Mouse (Mus musculus): ENCODE measurements at regions not wholly inside any gene's neighbourhood (a gene's known extent, or its start where the extent isn't known, plus 50 kb on each side); places are given as distances from the start of the nearest gene placed in this dataset.

DNA sequence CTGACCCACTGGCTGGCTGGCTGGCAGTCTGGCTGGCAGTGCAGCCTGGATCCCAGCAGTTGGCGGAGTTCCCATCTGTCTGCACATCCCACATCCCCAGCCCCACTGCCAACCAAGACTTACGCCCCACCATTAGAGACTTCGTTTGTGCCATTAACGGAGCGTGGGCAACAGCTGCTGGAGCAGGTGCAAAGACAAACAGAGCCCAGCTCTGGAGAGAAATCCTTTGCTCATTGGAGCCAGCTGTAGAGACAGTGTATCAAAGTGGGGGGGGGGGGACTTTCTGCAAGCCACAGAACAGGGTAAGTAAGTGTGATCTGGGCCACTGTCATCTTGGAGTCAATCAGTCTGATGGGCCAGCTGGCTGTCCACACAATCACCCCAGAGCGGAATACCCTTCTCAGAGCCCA lies 52.3 kb downstream of the Rplp1 start:
- peaks cover 28% of the 10 kb centered on the region for H3K4me1 ChIP-seq
- H3K9me3 ChIP-seq: 0 out of 2 replicates have a peak, but pooled peaks cover 2% of the 10 kb centered on the region
- H3K27me3 ChIP-seq (replicated peaks; ENCODE audit: low read depth, poor library complexity, severe bottlenecking): peaks cover 22% of the 10 kb centered on the region
- WGBS: 92% methylated on average over 6 of the region's 6 CpGs
- H3K4me3 ChIP-seq: no peak overlapping the region
- no peak for DNase-seq (ENCODE audit: low spot score)
- no peak overlapping the region for H3K27ac ChIP-seq (replicated peaks)
- no peaks in the 10 kb centered on the region for H3K36me3 ChIP-seq (replicated peaks)

DNA sequence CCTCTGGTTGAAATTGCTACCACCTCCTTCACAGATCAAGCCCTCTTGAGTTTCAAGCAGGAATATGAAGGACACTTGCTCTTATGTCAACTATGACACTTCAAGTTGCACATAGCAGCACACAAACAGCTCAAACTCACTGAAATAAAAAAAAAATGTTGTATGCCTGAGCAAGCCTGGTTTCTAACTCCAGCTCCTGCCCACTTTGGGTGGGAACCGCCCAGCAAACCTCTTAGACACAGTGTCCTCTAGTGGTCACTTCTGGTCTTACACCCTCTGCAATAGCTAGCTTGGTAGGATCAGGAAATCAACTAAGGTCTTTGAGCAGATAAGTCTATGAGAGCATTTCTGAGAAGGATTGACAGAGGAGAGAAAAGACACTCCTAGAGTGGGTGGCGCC lies 54.2 kb downstream of the Rplp1 start:
- no peak overlapping the region for H3K27ac ChIP-seq (replicated peaks)
- DNase-seq (ENCODE audit: low spot score): peak; percentile 71
- H3K9me3 ChIP-seq: 0 out of 2 replicates have a peak, but pooled peaks cover 2% of the 10 kb centered on the region
- H3K4me3 ChIP-seq: no peak overlapping the region
- no peaks in the 10 kb centered on the region for H3K36me3 ChIP-seq (replicated peaks)
- WGBS: 21% methylated on average over 2 of the region's 2 CpGs
- H3K27me3 ChIP-seq (replicated peaks; ENCODE audit: low read depth, poor library complexity, severe bottlenecking): peaks cover 30% of the 10 kb centered on the region
- peaks cover 18% of the 10 kb centered on the region for H3K4me1 ChIP-seq

DNA sequence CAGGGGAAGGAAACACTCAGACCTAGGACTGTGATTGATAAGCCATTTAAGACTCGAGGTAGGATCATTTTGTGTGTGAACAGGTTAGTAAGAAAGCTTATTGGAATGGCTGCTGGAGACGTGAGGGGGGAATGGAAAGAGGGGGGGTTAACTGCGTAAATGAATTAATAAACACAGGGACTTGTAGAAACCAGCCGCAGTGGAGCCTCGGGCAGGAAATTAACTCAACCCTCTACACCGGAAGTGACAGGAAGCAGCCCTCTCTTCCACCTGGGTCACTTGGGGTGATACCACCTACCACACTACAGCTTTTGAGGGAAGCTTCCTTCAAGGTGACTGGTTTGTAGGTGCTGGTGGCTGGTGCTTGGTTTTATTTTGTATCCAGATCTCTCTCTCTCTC lies 54.9 kb downstream of the Rplp1 start:
- H3K4me3 ChIP-seq: no peak overlapping the region
- H3K9me3 ChIP-seq: 0 out of 2 replicates have a peak, but pooled peaks cover 2% of the 10 kb centered on the region
- peaks cover 30% of the 10 kb centered on the region for H3K27me3 ChIP-seq (replicated peaks; ENCODE audit: low read depth, poor library complexity, severe bottlenecking)
- 42% methylated on average over 6 of the region's 6 CpGs for WGBS
- no peak for DNase-seq (ENCODE audit: low spot score)
- no peak overlapping the region for H3K27ac ChIP-seq (replicated peaks)
- H3K36me3 ChIP-seq (replicated peaks): no peaks in the 10 kb centered on the region
- peaks cover 13% of the 10 kb centered on the region for H3K4me1 ChIP-seq

DNA sequence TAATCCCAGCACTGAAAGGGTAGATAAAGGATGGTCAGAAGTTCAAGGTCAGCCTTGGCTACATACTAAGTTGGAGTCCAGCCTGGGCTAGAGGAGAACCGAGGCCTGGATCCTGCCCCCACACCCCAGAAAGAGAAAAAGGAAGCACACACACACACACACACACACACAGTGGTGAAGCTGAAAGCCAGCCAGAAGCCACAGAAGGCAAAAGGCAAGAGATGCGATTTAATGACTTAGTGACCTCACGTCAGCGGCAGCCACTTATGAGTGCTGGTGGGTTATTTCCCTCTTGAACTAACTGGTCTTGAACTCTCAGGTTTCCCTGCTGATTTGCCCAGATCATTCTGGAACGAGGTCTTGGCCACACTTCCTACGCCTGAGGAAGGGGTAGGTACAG lies 56.5 kb downstream of the Rplp1 start:
- no peak overlapping the region; the same call in 1 of the 2 replicates for H3K27ac ChIP-seq (replicated peaks)
- peaks cover 30% of the 10 kb centered on the region for H3K27me3 ChIP-seq (replicated peaks; ENCODE audit: low read depth, poor library complexity, severe bottlenecking)
- no peak overlapping the region for H3K4me3 ChIP-seq
- no peak for DNase-seq (ENCODE audit: low spot score)
- H3K9me3 ChIP-seq: no peaks in the 10 kb centered on the region
- H3K4me1 ChIP-seq: peaks cover 18% of the 10 kb centered on the region
- WGBS: 82% methylated on average over 6 of the region's 6 CpGs
- H3K36me3 ChIP-seq (replicated peaks): no peaks in the 10 kb centered on the region

DNA sequence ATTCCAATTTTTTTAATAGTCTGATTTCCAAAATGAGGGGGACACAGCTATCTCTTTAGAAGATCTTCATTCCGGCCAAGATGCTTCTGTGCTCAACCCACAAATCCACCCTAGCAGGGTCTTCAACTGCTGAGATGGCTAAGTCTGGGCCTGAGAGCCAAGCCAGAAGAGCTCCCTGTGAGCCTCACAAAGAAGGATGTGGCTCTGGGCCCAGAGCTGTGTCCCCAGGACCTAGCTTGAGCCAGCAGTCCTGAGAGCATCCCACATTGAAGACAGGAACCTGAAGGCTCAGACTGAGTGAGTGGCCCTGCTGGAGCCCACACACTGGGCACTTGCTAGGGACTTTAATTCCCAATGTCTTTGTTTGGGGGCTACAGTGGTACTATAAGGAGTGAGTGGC lies 57.7 kb downstream of the Rplp1 start:
- Histone ChIP-seq H3K27ac (replicated peaks) (no peak overlapping the region), H3K4me3 (no peak overlapping the region), H3K4me1 (peaks cover 18% of the 10 kb centered on the region), H3K9me3 (no peaks in the 10 kb centered on the region), H3K27me3 (replicated peaks; ENCODE audit: low read depth, poor library complexity, severe bottlenecking) (peaks cover 25% of the 10 kb centered on the region), H3K36me3 (replicated peaks) (no peaks in the 10 kb centered on the region)
- 89% methylated on average over 1 of the region's 1 CpGs for WGBS
- DNase-seq (ENCODE audit: low spot score): no peak

DNA sequence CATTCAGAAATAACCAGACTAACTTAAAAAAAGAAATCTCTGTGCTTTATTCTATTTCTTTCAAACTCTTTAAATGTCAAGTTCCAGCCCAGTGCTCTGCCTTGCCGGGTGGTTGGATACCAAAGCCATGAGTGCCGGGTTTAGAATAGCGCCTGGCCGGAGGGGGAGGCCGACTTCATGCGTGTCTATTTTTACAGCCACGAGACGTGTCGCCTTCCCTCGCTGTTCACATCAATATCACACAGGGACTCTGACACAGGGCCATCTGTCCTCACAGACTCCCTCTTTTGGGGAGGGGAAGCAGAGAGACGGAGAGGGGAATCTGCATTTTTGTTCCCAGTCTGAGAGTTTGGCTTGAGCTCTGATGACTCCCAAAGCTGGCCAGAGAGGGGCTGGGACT lies 58.7 kb downstream of the Rplp1 start:
- no peak for DNase-seq (ENCODE audit: low spot score)
- peaks cover 18% of the 10 kb centered on the region for H3K4me1 ChIP-seq
- H3K27ac ChIP-seq (replicated peaks): no peak overlapping the region
- 90% methylated on average over 11 of the region's 11 CpGs for WGBS
- H3K27me3 ChIP-seq (replicated peaks; ENCODE audit: low read depth, poor library complexity, severe bottlenecking): peaks cover 25% of the 10 kb centered on the region
- no peaks in the 10 kb centered on the region for H3K36me3 ChIP-seq (replicated peaks)
- H3K4me3 ChIP-seq: no peak overlapping the region
- H3K9me3 ChIP-seq: no peaks in the 10 kb centered on the region

DNA sequence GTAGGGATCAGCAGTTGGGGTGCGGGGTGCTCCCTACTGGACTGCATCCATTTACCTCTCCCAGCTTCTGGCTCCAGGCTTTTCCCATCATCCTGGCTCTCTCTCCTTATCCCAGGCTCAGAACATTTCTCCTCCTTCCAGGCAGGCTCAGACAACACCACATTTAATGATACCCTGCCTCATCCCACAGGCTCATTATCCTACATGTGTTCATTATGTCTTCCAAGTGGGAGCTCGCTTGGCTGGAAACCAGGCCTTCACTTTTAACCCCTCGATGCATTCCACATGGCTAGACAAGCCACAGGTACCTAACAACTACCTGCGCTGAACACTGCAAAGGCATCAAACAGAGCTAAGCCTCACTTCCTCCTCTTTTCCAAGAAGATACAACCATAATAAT lies 60.5 kb downstream of the Rplp1 start:
- 82% methylated on average over 4 of the region's 4 CpGs for WGBS
- Histone ChIP-seq H3K36me3 (replicated peaks) (no peaks in the 10 kb centered on the region), H3K4me3 (no peak overlapping the region), H3K4me1 (peaks cover 5% of the 10 kb centered on the region), H3K27me3 (replicated peaks; ENCODE audit: low read depth, poor library complexity, severe bottlenecking) (peaks cover 22% of the 10 kb centered on the region), H3K9me3 (no peaks in the 10 kb centered on the region), H3K27ac (replicated peaks) (0 out of 2 replicates have a peak overlapping the region, but pooled peaks have one; percentile 19)
- no peak for DNase-seq (ENCODE audit: low spot score)

DNA sequence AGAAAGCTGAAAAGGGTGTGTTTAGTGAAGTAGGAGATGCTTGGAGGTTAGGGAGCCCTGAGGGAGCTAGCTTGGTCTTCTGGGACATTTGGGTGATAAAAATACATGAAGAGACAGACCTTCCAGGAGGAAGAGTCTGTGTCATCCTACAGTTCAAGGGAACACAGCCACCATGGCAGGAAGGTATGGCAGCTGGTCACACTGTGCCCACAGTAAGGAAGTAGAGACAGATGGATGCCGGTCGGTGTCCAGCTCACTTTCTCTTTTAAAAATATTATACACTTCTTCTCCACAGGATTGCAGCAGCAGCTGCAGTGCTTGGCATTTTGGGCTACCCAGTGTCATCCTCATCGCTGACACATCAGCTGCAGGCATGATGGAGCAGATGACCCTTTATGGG lies 63.0 kb downstream of the Rplp1 start:
- WGBS: 95% methylated on average over 3 of the region's 3 CpGs
- H3K4me3 ChIP-seq: no peak overlapping the region

DNA sequence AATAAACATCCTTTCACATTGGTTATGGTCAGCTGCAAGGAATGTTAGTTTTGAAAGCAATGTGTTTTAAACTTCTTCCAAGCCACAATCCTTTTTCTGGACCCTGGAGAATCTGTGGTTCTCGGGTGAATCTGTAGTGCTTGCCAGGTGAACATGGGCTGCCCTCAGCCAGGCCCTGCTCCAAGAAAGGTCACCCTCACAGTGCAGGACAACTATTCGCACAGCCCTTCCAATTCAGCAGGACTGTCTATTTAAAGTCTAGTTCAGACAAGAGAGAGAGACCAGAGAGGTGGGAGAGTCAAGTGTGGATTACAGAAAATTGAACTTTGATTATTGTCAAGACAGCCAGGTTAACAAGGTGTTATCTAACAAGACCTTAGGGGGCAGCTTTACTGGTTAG lies 65.9 kb downstream of the Rplp1 start:
- Histone ChIP-seq H3K36me3 (replicated peaks) (no peaks in the 10 kb centered on the region), H3K4me1 (peaks cover 2% of the 10 kb centered on the region; the same call in 1 of the 2 replicates), H3K27ac (replicated peaks) (no peak overlapping the region), H3K9me3 (no peaks in the 10 kb centered on the region), H3K27me3 (replicated peaks; ENCODE audit: low read depth, poor library complexity, severe bottlenecking) (no peaks in the 10 kb centered on the region), H3K4me3 (no peak overlapping the region)
- 83% methylated on average over 2 of the region's 2 CpGs for WGBS
- no peak for DNase-seq (ENCODE audit: low spot score)

More for the DNA sequence above, 63.0 kb downstream of the Rplp1 start:
- no peaks in the 10 kb centered on the region for H3K9me3 ChIP-seq
- DNase-seq (ENCODE audit: low spot score): no peak
- no peak overlapping the region for H3K27ac ChIP-seq (replicated peaks)
- H3K36me3 ChIP-seq (replicated peaks): no peaks in the 10 kb centered on the region
- H3K27me3 ChIP-seq (replicated peaks; ENCODE audit: low read depth, poor library complexity, severe bottlenecking): peaks cover under 1% of the 10 kb centered on the region; the same call in 1 of the 2 replicates
- H3K4me1 ChIP-seq: peaks cover 4% of the 10 kb centered on the region; the same call in 1 of the 2 replicates

DNA sequence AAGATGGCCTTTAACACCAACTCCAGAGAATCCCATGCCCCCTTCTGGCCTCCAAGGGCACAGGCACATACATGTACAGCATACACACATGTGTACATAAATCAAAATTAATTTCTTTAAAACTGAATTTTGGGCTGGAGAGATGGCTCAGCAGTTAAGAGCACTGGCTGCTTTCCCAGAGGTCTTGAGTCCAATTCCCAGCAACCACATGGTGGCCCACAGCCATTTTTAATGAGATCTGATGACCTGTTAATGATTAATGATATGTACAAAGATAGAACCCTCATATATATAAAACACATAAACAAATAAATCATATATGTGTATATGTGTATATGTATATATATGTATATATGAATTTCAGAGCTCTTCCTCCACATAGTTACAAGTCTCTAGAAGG lies 66.8 kb downstream of the Rplp1 start:
- no peak for DNase-seq (ENCODE audit: low spot score)
- Histone ChIP-seq H3K36me3 (replicated peaks) (no peaks in the 10 kb centered on the region), H3K4me3 (no peak overlapping the region), H3K27me3 (replicated peaks; ENCODE audit: low read depth, poor library complexity, severe bottlenecking) (no peaks in the 10 kb centered on the region), H3K4me1 (0 out of 2 replicates have a peak, but pooled peaks cover 3% of the 10 kb centered on the region), H3K9me3 (no peaks in the 10 kb centered on the region), H3K27ac (replicated peaks) (no peak overlapping the region)

DNA sequence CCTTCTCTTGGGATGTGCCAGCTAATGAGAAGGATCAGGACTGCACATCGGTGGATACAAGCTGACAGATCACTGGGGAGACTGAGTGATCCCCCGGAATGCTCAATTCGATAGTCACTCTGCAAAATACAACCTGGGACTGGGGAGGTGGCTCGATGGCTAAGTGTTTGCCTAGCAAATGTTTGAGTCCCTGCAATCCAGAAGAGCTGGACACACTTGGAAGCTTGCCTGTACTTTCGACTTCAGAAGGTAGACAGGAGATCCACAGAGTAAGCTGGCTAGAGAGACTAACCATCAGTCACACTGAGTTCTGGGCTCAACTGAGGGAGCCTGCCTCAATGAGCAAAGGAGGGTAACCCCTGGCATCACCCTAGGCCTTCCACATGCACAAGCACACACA lies 69.7 kb downstream of the Rplp1 start:
- H3K36me3 ChIP-seq (replicated peaks): no peaks in the 10 kb centered on the region

DNA sequence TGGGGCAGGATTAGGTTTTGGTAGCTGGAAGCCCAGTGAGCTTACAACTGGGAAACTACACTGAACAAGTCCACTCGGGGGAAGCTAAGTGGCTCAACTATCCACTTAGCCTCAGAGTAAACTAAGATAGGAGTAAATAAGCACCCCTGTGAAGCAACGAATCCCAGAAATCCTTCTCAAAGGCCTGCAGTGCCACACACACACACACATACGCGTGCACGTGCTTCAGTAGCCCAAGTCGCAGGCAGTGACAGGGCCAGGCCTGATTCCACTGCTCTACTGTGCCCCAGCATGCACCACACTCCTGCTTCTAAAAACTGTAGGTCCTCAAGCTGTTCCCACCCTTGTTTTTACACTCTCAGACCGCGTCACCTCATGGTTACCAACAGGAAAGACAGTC lies 70.2 kb downstream of the Rplp1 start:
- no peak for DNase-seq (ENCODE audit: low spot score)
- no peak overlapping the region for H3K27ac ChIP-seq (replicated peaks)
- H3K9me3 ChIP-seq: no peaks in the 10 kb centered on the region
- 0 out of 2 replicates have a peak, but pooled peaks cover 3% of the 10 kb centered on the region for H3K4me1 ChIP-seq
- no peaks in the 10 kb centered on the region for H3K27me3 ChIP-seq (replicated peaks; ENCODE audit: low read depth, poor library complexity, severe bottlenecking)
- H3K4me3 ChIP-seq: no peak overlapping the region
- H3K36me3 ChIP-seq (replicated peaks): no peaks in the 10 kb centered on the region
- 74% methylated on average over 8 of the region's 8 CpGs for WGBS

More for the DNA sequence above, 69.7 kb downstream of the Rplp1 start:
- WGBS: 91% methylated on average over 5 of the region's 5 CpGs
- H3K27ac ChIP-seq (replicated peaks): no peak overlapping the region
- no peak overlapping the region for H3K4me3 ChIP-seq
- no peak for DNase-seq (ENCODE audit: low spot score)
- no peaks in the 10 kb centered on the region for H3K27me3 ChIP-seq (replicated peaks; ENCODE audit: low read depth, poor library complexity, severe bottlenecking)
- H3K4me1 ChIP-seq: 0 out of 2 replicates have a peak, but pooled peaks cover 3% of the 10 kb centered on the region
- H3K9me3 ChIP-seq: no peaks in the 10 kb centered on the region

DNA sequence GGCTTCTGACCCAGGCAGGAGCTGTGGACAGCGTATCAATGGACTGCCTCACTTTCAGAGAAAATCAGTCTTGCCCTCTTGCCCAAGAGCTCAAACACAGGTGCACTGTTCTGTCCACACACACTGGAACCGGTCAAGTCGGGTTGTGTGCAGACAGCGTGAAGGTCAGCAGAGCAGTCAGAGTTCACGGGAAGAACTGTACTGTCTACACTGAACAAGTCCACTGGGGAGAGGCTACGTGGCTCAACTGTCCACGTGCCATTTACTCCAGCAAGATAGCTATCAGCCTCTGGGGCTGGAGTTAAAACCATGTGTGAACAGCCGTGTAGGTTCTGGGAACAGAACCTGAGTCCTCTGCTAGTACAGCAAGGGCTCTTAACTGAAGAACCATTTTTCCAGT lies 70.8 kb downstream of the Rplp1 start:
- DNase-seq (ENCODE audit: low spot score): no peak
- H3K27me3 ChIP-seq (replicated peaks; ENCODE audit: low read depth, poor library complexity, severe bottlenecking): no peaks in the 10 kb centered on the region
- no peak overlapping the region for H3K27ac ChIP-seq (replicated peaks)
- H3K4me3 ChIP-seq: no peak overlapping the region
- no peaks in the 10 kb centered on the region for H3K9me3 ChIP-seq
- 84% methylated on average over 8 of the region's 8 CpGs for WGBS
- H3K36me3 ChIP-seq (replicated peaks): no peaks in the 10 kb centered on the region
- 0 out of 2 replicates have a peak, but pooled peaks cover 3% of the 10 kb centered on the region for H3K4me1 ChIP-seq

DNA sequence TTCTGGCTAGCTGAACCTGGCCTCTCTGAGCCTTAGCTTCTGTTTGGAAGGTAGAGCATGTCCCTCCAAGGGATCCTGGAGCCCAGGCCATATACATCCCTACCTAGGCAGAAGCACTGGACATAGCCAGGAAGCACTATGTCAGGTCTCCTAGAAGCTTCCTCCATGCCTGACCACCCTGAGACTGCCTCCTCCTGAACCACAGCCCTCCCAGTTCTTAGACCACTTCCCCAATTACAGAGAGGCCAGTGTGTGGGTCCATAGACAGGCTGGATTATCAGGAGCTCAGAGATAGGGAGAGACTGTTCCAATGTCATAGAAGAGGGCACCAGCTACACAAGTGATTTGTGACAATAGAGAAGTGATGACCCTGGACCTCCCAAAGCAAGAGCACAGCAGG lies 72.0 kb downstream of the Rplp1 start:
- H3K9me3 ChIP-seq: no peaks in the 10 kb centered on the region
- no peak overlapping the region for H3K4me3 ChIP-seq
- no peak overlapping the region for H3K27ac ChIP-seq (replicated peaks)
- DNase-seq (ENCODE audit: low spot score): no peak
- 0 out of 2 replicates have a peak, but pooled peaks cover 3% of the 10 kb centered on the region for H3K4me1 ChIP-seq
- no peaks in the 10 kb centered on the region for H3K27me3 ChIP-seq (replicated peaks; ENCODE audit: low read depth, poor library complexity, severe bottlenecking)
- no peaks in the 10 kb centered on the region for H3K36me3 ChIP-seq (replicated peaks)
